Mouse (Mus musculus) limb, embryonic 10.5 days (tissue): ENCODE measurements around the gene C2cd3. TPM values are rescaled to one million over a fixed set of nuclear protein-coding genes. Genes with fewer than 3 reads are reported as not detected.
A peak's percentile ranks its signal among the peaks of the same experiment; 100 is the strongest.
"Not testable (repeated sequence)": the region's sequence is repeated elsewhere in the genome, so short reads cannot be mapped to it uniquely, and the experiment has no call there.

ENCODE experiments used
- DNase-seq: peaks from one replicate; pipeline ENCODE4 v3.0.0-alpha.2; 2017; ENCODE audit warnings: low spot score
- H3K27ac ChIP-seq: fragments of 300-500 bp; sonication (generic); 2 replicates; pipeline ENCODE4 v1.5.1; 2016; ENCODE audit warnings: mild to moderate bottlenecking
- H3K27me3 ChIP-seq: fragments of 300-500 bp; sonication (generic); 2 replicates; pipeline ENCODE4 v1.6.1; 2016; ENCODE audit warnings: low read depth, mild to moderate bottlenecking; ENCODE audit not compliant: poor library complexity, severe bottlenecking
- H3K36me3 ChIP-seq: fragments of 300-500 bp; sonication (generic); 2 replicates; pipeline ENCODE4 v1.6.1; 2016; ENCODE audit warnings: mild to moderate bottlenecking, moderate library complexity
- H3K4me1 ChIP-seq: fragments of 300-500 bp; sonication (generic); 2 replicates; pipeline ENCODE4 v1.6.1; 2016
- H3K4me3 ChIP-seq: fragments of 300-500 bp; sonication (generic); 2 replicates; pipeline ENCODE4 v1.5.1; 2016; ENCODE audit warnings: mild to moderate bottlenecking, moderate library complexity
- H3K9me3 ChIP-seq: fragments of 300-500 bp; sonication (generic); replicated peaks from 2 replicates; pipeline ENCODE4 v1.6.1; 2016; ENCODE audit warnings: mild to moderate bottlenecking
- WGBS: fragments of 180-500 bp; shearing (Covaris S2); methylation state at CpG from one replicate; pipeline ENCODE4 v1.1.7; 2016; 5-methylcytosine and 5-hydroxymethylcytosine counted together
- polyA plus RNA-seq: library from polyadenylated mRNA; unstranded; fragments of >200 nt; fragmentation: Nextera tagmentation; extraction: Ambion mirVana; gene quantifications from 2 replicates; pipeline ENCODE4 v1.2.1, GENCODE M21; 2016

The C2cd3 gene
- polyA plus RNA-seq, 1 experiment from 2014 or later, result 40.3 TPM

DNA sequence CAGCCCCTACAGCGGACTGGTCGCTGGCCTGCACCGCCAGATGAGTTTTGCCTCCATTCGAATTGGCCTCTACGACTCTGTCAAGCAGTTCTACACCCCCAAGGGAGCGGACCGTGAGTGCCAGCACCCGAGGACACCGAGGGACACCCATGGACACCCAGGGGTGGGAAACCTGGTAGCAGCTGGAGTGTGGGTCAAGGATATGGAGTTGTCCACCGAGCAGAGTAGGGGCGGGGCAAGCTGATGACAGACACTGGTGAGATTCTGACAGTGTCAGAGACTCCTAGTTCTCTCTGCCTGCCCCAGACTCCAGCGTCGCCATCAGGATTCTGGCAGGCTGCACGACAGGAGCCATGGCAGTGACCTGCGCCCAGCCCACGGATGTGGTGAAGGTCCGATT, 108.1 kb downstream of the C2cd3 start:
- Histone ChIP-seq H3K4me3 (no peak overlapping the region), H3K4me1 (0 out of 2 replicates have a peak, but pooled peaks cover 3% of the 10 kb centered on the region), H3K9me3 (no peaks in the 10 kb centered on the region), H3K27ac (peak overlapping the region; percentile 8; the same call in 1 of the 2 replicates), H3K27me3 (no peaks in the 10 kb centered on the region), H3K36me3 (no peaks in the 10 kb centered on the region)
- no peak for DNase-seq
- WGBS, result 88% methylated on average over 17 of the region's 17 CpGs

DNA sequence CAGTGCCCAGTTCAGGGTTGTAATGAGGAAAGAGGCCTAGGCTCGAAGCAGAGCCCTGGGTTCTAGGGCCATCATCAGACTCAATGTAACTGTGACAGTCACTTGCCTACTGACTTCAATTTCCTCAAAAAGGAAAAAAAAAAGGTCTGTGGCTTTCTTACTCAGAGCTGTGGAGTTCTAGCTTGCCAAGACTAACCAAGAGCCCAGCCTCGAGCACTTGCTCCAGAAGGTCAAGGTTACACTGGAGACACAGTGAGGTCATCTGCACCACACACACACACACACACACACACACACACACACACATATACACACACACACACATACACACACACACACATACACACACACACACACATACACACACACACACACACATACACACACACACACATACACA, 110.0 kb downstream of the C2cd3 start:
- H3K27me3 ChIP-seq, H3K4me1 ChIP-seq, H3K27ac ChIP-seq, H3K36me3 ChIP-seq, DNase-seq, H3K9me3 ChIP-seq, H3K4me3 ChIP-seq: not testable (repeated sequence)
- WGBS, result 94% methylated on average over 2 of the region's 2 CpGs

DNA sequence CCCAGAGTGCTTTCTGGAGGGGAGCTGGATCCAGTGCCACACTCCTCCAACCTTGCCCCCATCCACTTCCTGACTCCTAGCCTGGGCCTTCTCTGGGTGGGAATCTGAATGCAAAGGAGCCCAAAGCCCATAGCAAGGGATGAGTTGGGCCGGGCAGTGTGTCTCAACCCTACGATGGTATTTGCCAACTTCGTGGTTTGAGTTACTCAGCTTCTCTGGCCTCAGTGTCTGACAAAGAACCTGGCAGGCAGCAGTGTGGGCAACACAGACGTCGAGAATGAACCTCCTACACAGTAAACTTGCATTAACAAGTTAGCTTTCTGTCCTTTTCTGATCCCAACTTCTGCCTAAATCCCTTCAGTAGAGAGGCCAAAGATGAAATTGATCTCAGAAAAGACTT, 112.5 kb downstream of the C2cd3 start:
- H3K4me3 ChIP-seq, result no peak overlapping the region
- no peaks in the 10 kb centered on the region for H3K27me3 ChIP-seq
- no peak for DNase-seq
- H3K9me3 ChIP-seq, result no peaks in the 10 kb centered on the region
- 90% methylated on average over 5 of the region's 5 CpGs for WGBS
- H3K36me3 ChIP-seq, result no peaks in the 10 kb centered on the region
- no peak overlapping the region for H3K27ac ChIP-seq
- H3K4me1 ChIP-seq, result peaks cover 6% of the 10 kb centered on the region; the same call in 1 of the 2 replicates

DNA sequence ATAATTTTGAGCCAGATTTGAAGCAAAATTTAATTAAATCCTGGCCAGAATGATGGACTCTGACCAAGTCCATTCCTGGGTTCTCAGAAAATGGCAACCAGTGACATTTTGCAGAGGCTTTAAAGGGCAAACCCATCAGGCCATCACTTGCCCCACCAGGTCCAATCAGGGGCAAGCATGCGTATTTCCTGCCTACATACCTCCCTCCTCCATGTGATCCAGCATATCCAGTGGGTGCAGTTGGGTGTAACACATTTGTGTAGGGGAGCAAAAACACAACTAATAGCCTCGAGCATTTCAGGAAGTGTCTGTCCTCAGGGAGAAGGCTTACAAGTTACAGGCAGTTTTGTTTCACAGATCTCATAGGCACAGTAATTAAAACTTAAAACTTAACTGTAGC, 115.3 kb downstream of the C2cd3 start:
- no peak overlapping the region for H3K27ac ChIP-seq
- H3K4me1 ChIP-seq, result peaks cover 3% of the 10 kb centered on the region
- 82% methylated on average over 2 of the region's 2 CpGs for WGBS
- no peak overlapping the region for H3K4me3 ChIP-seq
- DNase-seq, result no peak
- no peaks in the 10 kb centered on the region for H3K9me3 ChIP-seq
- no peaks in the 10 kb centered on the region for H3K36me3 ChIP-seq
- H3K27me3 ChIP-seq, result peaks cover 9% of the 10 kb centered on the region

DNA sequence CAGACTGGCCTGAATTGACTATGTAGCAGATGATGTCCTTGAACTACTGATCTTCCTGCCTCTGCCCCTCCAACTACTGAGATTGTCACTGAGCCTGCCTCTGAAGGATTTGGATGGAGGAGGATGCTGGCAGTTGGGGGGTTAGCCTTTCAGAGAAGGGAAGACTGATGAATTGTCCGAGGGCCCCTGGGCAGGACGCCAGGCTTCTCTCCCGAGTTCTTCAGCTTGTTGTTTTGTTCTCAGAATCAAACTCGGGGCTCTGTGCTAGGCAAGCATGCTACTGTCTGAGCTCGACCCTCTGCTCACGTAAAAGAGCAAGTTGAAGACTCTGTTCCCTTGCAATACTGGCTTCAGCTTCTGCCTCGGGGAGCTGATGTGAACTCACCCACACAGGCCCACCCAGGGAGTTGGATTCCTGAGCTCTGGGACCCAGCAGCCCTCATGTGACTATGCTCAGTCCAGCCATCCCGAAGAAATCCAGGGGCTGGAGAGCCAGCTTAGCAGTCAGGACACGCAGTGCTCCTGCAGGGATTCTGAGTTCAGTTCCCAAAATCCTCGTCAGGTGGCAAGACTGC, 116.5 kb downstream of the C2cd3 start:
- no peaks in the 10 kb centered on the region for H3K36me3 ChIP-seq
- H3K4me3 ChIP-seq, result no peak overlapping the region
- H3K27me3 ChIP-seq, result peaks cover 15% of the 10 kb centered on the region
- WGBS, result 61% methylated on average over 10 of the region's 10 CpGs
- no peaks in the 10 kb centered on the region for H3K9me3 ChIP-seq
- peaks cover 16% of the 10 kb centered on the region for H3K4me1 ChIP-seq
- DNase-seq, result no peak
- no peak overlapping the region for H3K27ac ChIP-seq

DNA sequence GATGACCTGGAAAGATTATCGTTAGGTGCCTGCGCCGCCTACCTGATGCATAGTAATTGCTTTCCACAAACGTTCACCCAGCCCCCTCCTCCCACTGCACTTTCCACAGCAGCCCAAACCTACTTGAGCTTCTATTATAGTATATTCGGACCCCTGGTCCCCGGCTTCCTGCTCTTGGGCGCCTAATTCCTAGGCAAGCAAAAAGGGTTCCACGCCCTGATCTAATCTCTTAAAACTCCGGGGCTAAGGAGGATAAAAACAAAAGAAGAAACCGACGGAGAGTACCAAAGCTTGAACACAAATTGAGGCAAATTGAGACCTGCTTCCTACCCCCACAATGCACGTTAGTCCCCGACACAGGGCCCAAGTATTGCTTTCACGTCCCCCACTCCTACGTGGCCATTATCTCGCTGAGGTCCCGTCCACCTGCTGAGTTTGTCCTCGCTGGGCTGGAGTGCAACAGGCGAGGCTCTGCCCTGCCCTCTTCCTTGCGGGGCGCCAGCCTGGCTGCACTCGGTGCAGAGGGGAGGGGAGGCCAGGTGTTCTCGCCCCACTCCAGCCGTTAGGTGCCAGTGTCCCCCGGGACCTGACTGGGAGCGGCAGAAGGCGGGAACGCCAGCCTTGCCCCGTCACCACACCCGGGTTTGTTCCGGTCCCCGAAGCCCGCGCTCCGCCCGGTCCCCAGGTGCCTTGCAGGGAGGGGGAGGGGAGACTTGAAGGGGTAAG, 120.5 kb downstream of the C2cd3 start:
- 3% methylated on average over 35 of the region's 36 CpGs for WGBS
- DNase-seq, result no peak
- Histone ChIP-seq H3K27ac (peak overlapping the region; percentile 88), H3K4me1 (peaks cover 53% of the 10 kb centered on the region), H3K4me3 (peak overlapping the region; percentile 67), H3K36me3 (peaks cover 14% of the 10 kb centered on the region), H3K9me3 (no peaks in the 10 kb centered on the region), H3K27me3 (peaks cover 15% of the 10 kb centered on the region)

DNA sequence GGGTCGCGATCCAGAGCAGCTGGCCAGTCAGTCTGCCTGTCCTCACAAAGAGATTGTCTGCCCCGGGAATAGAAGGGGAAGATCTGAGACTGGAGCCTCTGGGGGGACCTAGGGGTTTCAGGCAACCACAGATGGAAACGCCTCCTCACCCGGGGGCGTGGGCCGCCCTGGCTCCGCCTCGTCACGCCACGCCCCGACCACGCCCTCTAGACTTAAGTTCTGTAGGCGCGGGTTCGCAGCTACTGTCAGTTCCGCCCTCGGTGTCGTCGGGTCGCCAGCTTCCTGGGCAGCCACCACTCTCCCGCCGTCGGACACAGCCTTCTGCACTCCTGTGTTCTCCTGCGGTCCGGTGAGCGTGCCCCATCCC, 121.1 kb downstream of the C2cd3 start, which contains the start of gene Ucp2:
Ucp2 (plus strand) TSS at position 221 of the 367 bp plus-strand sequence.
- Histone ChIP-seq H3K4me1 (peaks cover 58% of the 10 kb centered on the region), H3K27ac (peak within 1 kb of the TSS; percentile 88), H3K9me3 (no peaks in the 10 kb centered on the region), H3K27me3 (peaks cover 15% of the 10 kb centered on the region), H3K36me3 (peaks cover 20% of the 10 kb centered on the region), H3K4me3 (peak within 1 kb of the TSS; percentile 67)
- peak; percentile 85 for DNase-seq
- WGBS, result 1% methylated on average over 27 of the region's 27 CpGs

DNA sequence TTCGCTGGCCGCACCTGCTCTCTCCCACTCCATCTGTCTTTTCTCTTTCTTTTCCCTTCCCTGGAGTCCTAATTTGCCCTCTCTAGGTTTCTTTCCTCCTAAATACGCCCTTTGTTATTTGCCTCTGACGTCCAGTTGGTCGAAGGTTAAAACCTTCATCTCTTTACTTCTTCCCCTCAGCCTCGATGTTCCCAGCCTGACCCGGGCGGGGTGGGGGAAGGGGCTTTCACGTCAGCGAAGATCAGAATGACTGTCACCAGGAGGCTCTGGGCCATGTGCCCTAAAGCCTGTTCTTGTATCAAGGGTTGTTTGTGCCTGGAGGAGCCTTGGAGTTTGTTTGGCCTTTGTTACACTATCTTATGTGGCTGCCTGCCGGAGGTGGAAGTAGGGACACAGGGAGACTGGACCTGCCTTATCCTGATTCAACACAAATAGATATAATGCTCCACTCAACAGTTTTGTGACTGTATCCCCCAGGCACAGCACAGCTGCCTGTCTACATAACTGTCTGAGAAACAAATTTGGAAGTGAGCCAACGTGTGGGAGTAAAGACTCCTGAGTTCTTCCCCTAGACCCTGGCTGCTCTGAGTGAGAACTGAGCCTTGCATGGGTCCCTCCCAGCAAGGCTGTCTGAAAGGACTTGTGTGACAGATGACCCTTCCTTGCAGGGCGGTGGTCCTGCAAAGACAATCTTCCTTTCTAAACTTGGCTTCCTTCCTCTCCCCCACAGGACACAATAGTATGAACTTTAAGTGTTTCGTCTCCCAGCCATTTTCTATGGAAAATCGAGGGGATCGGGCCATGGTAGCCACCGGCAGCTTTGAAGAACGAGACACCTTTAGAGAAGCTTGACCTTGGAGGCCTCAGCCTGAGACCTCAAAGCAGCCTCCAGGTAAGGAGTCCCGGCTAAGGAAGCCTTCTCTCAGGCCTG, 121.7 kb downstream of the C2cd3 start:
- peak; percentile 48 for DNase-seq
- H3K4me1 ChIP-seq, result peaks cover 59% of the 10 kb centered on the region
- peaks cover 26% of the 10 kb centered on the region for H3K36me3 ChIP-seq
- peaks cover 15% of the 10 kb centered on the region for H3K27me3 ChIP-seq
- H3K9me3 ChIP-seq, result no peaks in the 10 kb centered on the region
- peak overlapping the region; percentile 88 for H3K27ac ChIP-seq
- 42% methylated on average over 19 of the region's 19 CpGs for WGBS
- peak overlapping the region; percentile 67 for H3K4me3 ChIP-seq

DNA sequence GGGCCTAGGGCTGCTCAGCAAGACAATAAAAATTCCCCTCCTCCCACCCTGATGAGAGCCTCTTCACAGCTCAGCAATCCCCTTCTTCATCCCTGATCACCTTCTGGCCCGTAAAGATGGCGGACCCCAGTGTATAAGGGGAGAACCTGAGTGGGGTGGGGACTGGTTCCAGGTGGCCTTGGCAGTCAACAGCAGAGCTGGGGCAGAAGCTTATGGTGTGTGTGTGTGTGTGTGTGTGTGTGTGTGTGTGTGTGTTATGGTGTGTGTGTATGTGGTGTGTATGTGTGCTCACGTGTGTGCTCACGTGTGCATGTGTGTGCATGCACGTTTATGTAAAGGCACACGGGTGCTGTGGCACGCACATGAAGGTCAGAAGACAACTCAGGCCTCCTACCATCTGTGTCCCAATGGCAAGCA, 122.4 kb downstream of the C2cd3 start:
- peaks cover 33% of the 10 kb centered on the region for H3K36me3 ChIP-seq
- H3K27ac ChIP-seq, result peak overlapping the region; percentile 88
- H3K4me1 ChIP-seq, result peaks cover 59% of the 10 kb centered on the region
- H3K27me3 ChIP-seq, result peaks cover 15% of the 10 kb centered on the region
- H3K9me3 ChIP-seq, result no peaks in the 10 kb centered on the region
- peak overlapping the region; percentile 67 for H3K4me3 ChIP-seq
- DNase-seq, result no peak
- 86% methylated on average over 7 of the region's 7 CpGs for WGBS

DNA sequence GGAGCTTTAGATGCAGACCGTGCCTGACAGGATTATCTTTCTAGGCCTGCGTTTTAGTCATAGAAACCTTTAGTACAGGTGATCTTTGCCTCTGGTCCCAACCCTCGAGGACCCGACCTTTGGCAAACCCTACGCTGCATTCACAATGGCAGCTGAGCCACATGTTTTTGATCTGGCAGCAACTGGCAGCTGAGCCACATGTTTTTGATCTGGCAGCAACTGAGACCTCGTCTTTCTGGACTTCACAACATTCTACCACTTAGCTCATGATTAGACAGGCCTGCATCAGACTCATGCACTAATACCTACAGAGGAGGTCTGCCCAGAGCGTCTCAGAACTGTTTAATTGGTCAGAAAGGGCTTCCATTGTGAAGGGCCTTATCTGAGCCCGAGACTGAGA, 123.0 kb downstream of the C2cd3 start:
- DNase-seq, result peak; percentile 79
- peak overlapping the region; percentile 36 for H3K4me3 ChIP-seq
- peaks cover 39% of the 10 kb centered on the region for H3K36me3 ChIP-seq
- H3K27ac ChIP-seq, result peak overlapping the region; percentile 88
- H3K27me3 ChIP-seq, result peaks cover 15% of the 10 kb centered on the region
- WGBS, result 23% methylated on average over 8 of the region's 8 CpGs
- H3K4me1 ChIP-seq, result peaks cover 59% of the 10 kb centered on the region
- H3K9me3 ChIP-seq, result no peaks in the 10 kb centered on the region

DNA sequence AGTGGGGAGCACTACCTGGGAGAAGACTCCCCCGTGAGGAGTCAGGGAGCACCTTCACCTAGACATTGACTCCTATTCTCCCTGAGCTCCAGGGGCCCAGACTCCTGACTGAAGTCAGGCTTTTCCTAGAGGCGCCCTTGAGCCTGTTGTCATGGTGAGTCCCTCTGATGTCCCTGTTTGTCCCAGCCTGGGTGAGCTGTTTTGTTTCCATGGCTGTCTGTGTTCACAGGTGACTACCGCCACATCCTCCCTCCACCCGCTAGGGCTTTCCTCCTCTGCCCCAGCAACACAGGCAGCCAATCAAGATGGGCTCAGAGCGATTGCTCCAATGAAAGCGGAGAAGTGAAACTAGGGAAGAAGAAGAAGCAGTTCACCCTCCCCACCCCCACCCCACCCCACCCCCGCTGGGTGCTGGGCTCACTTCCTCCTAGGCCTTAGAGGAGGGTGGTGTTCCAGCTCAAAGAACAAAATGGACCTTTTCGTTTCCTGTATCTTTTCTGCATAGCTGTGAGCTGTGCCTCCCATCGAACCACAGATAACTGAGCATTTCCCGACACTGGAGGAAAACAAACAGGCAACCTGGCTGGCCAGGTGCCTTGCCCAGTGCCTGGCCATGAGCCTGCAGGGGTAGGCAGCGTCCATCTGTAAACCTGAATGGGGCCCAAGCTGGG, 123.7 kb downstream of the C2cd3 start:
- peaks cover 59% of the 10 kb centered on the region for H3K4me1 ChIP-seq
- DNase-seq, result peak; percentile 74

DNA sequence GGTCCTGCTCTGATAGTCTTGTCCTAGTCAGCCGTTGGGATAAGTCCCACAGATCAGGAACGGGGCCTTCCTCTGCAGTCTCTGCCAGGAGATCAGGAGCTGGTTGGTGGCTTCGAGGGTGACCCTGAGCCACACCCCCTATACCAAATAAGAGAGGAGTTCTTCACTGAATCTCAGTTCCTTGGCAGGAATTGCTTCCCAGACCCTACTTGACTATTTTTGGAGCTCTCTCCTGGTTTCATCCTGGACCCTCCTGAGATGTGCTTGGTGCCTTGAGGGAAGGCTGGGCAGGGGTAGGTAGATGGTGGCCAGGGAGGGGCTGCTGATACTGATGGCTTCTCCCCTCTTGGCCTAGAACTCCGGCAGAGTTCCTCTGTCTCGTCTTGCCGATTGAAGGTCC, 124.3 kb downstream of the C2cd3 start:
- Histone ChIP-seq H3K27me3 (peaks cover 15% of the 10 kb centered on the region), H3K4me3 (peak overlapping the region; percentile 36), H3K27ac (peak overlapping the region; percentile 88), H3K36me3 (peaks cover 42% of the 10 kb centered on the region), H3K9me3 (no peaks in the 10 kb centered on the region), H3K4me1 (peaks cover 62% of the 10 kb centered on the region)
- WGBS, result 89% methylated on average over 6 of the region's 6 CpGs
- DNase-seq, result no peak

More for the DNA sequence above, 123.7 kb downstream of the C2cd3 start:
- Histone ChIP-seq H3K27ac (peak overlapping the region; percentile 88), H3K4me3 (peak overlapping the region; percentile 36), H3K36me3 (peaks cover 42% of the 10 kb centered on the region), H3K27me3 (peaks cover 15% of the 10 kb centered on the region), H3K9me3 (no peaks in the 10 kb centered on the region)
- 35% methylated on average over 11 of the region's 11 CpGs for WGBS
